Mouse (Mus musculus) frontal cortex, postnatal 10 days (tissue): ENCODE data around the gene Basp1.
"Not testable (repeated sequence)": the region's sequence is repeated elsewhere in the genome, so short reads cannot be mapped to it uniquely, and the experiment has no call there.

Source experiments
- DNase-seq, 2 experiments: peaks; one replicate each; pipeline ENCODE4 v3.0.0; 2022; ENCODE audit warnings: low spot score in 2 of 2, mixed read lengths in 1 of 2

The Basp1 gene

DNA sequence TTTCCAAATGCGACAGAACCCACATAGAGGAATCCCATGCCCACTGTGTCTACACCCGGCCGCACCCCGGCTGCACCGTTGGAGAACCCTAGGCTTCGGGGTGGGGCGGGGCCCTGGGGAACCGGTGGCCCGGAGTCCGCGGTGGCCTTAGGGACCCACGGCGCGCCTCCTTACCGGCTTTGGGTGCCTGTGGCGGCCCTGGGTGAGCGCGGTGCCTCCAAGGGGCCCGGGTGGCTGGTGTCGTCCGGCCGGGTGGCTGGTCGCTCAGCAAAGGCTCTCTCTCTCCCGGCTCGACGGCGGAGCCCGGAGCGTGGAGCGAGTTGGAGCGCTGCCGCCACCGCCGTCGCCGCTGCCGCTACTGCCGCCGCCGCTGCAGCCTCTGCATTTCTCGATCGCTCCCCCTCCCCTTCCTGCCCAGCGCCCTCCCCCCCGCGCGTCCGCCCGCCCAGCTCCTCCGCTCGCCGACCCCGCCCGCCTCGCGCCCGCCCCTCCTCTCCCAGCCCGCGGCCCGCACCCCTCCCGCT is at the start of gene Basp1:
Basp1 (minus strand) TSS at position 387 of the 524 bp plus-strand sequence.
- DNase-seq = peak; percentile 49 to 79

DNA sequence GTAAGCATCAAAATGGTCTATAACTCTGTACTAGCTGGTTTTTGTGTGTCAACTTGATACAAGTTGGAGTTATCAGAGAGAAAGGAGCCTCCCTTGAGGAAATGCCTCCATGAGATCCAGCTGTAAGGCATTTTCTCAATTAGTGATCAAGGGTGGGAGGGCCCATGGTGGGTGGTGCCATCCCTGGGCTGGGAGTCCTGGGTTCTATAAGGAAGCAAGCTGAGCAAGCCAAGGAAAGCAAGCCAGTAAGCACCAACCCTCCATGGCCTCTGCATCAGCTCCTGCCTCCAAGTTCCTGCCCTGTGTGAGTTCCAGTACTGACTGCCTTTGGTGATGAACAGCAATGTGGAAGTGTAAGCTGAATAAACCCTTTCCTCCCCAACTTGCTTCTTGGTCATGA is 49.5 kb upstream of the Basp1 start:
- DNase-seq = not testable (repeated sequence)

DNA sequence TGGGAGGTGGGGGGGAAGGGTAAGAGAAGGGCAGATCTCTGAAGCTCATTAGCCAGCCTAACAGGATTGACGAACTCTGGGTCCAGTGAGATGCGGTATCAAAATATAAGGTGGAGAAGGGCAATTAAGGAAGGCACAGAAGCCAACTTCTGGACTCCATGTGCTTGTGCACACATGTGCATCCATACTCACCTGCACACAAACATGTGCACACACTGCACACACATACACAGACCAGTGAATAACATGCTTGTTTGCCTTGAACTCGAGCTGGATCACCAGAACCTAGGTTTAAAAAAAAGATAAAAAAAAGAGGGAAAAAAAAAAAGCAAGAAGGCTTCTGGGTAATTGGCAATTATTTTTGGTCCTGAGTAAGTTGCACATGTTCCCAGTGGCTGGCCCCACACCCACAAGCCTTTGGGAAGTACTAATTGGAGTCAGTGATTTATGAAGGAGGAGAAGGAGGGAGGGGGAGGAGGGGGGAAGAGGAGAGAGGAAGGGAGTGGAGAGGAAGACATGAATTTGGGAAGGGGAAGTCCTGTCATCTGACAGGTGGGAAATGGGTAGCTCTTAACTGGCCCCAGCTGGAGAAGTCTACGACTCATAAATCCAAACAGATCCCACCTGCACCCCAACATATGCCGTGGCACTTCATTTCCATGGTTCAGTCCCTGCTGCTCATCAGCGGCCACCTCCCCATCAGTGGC is 48.6 kb upstream of the Basp1 start:
- DNase-seq = no peak

DNA sequence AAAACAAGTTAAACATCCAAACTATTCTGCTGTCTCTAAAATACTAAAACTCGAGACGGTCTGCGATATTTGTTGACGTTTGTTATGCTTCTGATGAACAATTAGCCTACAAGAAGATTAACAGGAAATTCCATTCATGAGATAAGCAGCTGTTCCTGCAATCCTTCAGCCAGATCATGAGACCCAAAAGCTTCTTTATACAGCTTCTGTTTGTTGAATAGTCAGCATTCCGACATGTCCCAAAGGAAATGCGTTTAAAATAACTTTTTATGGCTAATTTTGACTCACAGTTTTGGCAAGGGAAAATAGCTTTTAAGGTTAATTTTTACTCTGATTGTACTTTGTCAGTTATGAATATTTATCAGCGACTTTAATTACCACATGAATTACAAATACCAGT is 46.3 kb upstream of the Basp1 start:
- no peak for DNase-seq

DNA sequence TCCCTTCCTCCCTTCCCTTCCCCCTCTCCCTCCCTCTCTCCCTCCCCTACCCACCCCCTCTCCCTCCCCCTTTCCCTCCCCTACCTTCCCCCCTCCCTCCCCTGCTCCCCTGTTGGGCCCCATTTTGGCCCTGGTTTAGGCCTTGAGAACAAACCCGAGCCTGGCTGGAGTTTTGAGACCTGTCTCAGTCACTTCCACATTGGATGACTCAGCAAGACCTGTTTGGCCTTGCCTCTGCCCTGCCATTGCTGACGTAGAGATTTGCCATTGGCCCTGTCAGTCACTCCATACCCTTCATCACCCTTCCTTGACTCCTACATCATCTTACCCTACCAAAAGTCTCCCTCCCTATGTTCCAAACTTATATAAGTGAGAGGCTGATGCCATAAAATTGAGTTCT is 43.9 kb upstream of the Basp1 start:
- no peak for DNase-seq

DNA sequence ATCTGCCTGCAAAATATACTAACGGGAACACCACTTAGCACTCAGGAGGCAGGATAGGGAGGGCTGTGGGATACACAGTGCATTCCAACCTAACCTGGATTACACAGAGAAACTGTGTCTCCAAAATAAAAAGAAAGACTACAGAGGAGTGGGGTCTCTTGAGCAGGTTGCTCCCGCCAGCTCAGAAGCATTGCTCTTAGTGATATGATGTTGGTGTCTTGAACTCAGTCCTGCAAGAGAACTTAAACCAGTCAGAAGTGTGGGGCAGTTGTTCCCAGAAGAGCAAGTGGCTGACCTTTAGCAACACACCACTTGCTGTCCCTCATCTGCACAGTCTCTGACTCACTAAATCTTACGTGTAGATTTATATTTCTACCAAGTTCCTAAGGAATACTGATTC is 40.0 kb upstream of the Basp1 start:
- no peak for DNase-seq

DNA sequence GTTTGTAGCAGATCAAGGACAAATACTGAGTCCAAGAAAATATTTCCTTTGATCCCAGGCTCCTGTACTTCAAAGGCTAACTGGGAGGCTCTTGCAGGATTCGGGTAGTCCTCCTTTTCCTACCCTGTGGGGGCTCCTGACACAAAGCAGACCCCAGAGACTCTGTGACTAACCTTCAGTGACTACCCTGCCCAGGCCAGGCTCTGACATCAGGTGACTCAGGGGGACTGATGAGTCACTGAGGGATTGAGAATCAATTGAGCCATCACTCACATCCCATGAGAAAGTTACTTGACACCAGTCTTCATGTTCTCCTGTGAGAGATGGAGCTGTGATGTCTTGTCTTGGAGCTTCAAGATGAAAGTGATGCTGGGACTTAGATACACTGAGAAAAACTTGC is 35.8 kb upstream of the Basp1 start:
- no peak for DNase-seq

DNA sequence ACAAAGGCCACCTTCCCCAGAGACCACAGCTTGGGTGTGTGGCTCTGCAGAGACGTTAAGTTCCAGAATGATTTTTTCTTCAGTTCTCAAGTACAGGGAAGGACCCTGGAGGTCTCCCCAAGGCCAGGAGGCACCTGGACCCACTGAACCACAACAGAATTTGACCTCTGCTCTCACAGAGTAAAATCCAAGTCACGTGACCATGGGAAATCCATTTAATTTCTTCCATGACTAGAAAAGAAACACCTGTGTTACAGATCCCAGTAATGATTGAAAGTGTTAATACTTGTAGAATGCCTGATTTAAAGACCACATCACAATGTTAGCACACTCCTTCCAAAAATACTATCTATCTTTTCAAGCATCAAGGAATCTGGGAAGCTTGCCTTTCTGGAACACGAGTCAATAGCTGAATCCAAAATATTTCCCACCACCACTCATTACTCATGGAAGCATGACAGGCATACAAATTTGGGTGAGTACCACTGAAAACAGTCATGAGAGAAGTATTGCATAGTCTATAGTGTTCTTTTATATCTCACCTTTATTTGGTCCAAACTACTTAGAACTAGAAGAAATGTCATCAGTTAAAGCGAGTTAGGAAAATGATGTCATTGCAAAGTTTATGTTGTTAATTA is 35.3 kb upstream of the Basp1 start:
- no peak for DNase-seq

DNA sequence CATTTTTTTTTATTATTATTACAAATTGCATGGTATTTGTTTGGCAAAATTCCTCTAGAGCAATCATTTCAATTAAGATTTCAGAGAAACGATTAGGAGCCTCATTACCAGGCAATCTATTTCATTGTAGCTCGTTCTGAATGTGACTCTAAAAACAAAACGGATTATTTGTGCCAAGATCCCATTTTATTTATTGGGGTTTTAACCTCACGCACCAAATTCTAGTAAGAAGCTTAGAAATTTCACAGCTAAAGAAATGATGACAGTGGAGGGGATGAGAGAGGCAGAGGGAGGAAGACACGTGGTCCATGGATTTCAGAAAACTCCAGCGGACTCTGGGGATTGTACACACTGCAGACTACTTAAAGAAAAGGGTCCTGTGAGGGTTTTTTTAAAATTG is 33.6 kb upstream of the Basp1 start:
- DNase-seq = no peak

DNA sequence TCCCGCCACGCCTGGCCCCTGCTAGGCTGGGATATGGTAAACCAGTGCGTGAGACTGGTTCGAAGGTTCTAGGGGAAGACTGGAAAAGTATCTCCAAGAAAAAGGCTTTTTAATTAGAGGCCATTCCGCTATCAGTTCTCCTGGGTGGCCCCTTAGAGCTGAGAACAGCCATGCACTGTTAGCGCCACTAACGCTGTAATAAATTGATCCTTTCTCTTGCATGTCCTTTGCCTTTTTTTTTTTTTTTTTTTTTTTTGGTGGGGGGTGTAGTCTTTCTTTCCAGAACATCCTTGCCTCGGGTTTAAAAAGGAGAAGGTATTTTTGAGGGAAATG is 32.6 kb upstream of the Basp1 start:
- no peak for DNase-seq

DNA sequence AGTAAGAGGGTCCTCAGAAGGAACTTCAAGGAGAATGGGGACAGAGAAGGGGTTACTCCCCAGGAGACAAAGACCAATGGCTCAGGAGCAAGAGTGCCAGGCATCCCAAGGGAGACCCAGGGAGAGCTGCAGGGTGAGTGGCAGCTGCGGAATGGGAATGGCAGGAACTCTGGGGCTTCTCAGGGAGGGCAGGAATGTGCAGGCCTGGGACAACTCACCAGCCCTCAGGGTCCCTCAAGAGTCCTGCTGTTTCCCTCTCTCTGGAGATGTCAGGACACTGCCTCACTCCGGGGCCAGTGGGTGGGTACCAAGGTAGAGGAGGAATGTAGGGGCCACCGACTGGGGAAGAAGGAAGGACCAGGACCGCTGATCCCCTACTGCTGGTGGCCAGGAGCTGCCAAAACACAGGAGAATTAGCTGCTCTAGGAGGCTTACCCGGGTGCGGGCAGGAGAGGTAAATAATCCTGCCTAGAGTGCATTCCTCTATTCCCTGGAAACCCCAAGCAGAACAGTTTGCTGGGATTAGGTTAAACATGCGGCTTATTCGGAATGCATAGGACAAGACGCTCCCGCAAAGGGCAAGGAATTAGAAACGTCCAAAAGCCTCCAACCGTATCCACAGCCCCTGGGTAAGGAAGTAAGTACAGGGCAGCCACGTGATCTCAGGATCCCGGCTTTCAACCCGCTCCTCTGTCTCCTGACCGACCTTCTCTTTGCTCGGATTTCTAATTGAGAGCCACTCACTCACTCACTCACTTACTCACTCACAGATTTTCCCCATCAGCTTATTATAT is 32.0 kb upstream of the Basp1 start:
- DNase-seq = no peak

DNA sequence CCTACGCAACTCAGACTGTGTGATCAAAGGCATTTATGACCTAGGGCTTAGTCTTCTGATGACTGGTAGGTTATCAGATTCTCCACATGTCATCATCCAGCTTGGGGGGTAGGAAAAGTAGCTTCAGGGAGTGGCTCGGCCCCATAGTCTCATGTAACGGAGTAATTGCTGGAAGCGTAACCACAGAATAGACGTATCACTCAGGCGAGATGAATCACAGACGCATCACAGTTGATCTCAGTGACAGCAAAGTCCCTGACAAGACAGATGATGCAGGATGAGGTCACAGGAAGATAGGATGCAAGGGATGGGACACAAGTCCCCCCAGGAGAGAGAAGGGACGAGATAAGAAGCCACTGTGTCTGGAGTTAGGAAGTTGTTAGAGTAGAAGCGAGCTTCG is 30.6 kb upstream of the Basp1 start:
- DNase-seq = no peak

DNA sequence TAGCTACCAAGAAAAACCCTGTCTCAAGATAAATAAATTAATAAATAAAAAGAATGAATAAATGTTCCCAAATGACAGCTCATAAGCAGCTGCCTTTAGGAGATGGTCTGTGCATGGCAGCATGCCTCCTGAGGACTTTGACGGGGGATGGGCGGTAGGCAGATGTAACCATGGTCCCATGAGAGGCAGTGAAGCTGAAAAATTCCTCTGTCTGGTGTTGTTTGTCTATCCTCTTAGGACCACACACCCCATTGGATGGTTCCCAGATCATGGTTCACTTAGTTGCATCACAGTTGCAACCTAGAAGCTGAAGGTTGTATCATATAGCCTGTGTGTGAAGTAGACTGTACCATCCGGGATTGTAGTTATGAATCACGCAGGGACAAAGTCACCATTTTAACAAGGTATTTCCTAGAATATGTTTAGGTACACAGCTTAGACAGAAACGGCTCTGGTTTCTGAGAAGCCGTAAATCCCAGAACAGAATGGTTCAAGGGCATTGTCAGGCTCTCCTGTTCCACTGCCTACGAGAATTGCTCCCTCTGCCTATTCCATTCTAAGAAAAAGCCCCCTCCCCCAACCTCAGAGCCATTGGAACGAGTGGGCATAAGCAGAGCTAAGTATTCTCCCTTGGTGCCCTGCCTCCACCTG is 29.7 kb upstream of the Basp1 start:
- no peak for DNase-seq

DNA sequence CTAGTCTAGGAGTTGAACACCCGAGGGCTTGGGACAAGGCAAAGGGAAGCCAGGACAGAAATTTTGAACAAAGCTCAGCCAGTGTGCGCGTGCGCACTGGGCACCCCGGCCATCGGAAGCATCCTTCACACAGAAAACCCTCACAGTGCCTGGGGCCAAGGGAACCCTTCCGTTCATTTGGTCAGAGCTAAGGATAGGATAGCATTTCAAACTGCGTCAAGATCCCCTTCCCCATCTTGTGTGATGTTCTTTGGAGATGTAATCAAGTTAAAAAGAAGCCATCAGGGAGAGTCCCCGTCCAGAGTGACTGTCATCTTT is 28.3 kb upstream of the Basp1 start:
- DNase-seq = no peak

DNA sequence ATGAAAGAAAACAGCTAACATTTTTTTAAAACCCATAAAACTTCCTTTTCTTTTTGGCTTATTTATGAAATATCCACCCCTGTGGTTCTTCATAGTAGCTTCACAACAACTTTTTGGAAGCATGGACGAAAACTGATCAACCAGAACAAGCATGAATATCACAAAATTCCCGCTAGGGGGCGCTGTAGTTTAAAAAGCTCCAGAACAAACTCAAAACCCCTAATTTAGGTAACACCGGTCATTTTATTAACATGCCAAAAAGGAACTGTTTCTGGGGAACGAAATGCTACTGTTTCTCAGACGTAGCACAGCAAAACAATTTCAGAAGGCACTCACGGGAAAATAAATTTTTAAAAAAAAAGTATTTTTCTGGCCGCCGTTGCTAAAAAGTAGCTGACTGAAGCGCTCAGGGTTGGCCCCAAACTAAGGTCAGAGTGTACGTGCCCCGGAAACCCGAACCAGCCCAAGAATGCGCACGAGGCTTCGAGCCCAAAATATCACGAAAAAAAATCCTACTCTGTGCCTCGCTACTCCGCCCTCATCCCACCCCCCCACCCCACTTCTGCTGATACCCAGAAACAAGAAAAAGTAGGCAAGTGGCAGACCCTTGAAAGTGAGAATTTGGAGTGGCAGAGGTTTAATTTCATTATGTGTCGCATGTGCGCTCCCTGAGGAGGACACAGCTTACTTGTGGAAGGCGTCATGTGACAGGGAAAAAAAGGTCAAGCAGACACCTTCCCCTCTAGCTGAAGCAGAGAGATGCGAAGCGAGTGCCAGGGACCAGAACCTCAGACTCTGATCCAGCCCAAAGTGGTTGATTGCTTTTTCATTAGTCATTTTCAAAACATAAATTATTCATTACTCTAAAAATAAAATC is 27.7 kb upstream of the Basp1 start:
- DNase-seq = peak in 1 of 2 experiments; percentile 54

DNA sequence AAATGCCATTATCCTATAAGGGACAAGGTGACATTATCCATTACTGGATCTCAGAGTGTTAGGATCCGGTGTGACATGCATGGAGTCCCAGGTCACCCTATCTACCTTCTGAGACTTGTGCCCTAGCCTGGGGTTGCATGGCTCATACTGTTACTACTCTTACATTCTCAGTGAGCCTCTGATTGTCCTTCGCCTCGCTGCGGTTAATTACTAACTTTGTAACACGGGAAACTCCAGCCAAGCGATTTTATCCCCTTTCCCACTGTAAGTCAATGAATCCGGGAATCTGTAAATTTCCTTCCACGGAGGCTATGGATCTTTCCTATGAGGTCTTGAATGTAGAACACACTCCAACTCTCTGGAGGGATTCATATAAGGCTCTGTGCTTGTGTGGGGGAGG is 26.8 kb upstream of the Basp1 start:
- DNase-seq = no peak

DNA sequence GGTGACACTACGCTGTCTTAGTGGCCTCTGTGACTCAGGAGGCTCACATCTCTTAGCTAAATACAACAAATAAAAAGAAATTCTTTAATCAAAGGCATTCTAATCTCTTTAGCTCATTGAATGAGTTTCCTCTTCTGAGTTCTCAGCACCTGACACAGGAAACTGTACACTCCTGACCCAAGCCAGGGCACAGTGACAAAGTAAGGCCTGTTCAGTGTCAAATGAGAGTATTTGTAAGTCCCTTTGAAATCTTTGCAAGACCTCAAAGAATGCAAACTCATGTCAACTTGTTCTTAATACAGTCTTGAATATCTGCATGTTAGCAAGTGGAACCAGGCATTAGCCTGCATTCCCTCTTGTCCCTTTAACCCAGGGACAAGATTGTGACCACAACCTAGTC is 18.8 kb upstream of the Basp1 start:
- DNase-seq = no peak

DNA sequence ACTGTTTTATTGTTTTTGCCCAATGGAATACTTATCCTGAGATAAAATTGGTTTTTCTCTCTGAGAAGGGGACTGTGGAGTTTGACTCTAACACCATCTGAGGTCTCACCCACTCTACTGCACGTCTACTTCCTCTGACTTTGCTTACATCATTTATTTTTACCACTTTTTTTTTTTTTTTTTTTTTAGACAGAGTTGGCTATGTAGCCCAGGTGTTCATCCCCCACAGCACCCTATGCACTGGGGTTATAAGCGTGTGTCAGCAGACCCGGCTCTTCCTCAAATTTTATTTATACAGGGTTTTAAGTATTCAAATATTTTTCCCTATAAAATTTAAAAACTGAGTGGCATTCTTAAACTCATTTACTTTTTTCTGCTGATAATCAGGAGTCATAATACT is 16.6 kb upstream of the Basp1 start:
- no peak for DNase-seq

DNA sequence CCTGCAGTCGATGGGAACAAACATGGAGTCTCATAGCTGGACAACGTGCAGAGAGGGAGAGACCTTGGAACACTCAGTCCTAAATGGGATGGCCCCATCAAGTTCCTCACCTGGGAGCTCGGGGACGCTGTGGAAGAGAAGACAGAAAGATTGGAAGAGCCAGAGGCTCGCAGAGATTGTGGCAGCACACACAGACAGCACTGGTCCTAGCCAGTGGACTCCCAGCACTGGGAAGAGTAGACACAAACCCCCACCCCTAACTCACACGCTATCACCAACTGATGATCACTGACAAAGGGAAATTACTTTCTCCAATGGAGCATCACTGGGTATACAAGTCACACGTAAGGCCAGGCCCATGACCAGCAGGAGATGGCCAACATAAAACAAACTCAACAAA is 15.4 kb upstream of the Basp1 start:
- no peak for DNase-seq

DNA sequence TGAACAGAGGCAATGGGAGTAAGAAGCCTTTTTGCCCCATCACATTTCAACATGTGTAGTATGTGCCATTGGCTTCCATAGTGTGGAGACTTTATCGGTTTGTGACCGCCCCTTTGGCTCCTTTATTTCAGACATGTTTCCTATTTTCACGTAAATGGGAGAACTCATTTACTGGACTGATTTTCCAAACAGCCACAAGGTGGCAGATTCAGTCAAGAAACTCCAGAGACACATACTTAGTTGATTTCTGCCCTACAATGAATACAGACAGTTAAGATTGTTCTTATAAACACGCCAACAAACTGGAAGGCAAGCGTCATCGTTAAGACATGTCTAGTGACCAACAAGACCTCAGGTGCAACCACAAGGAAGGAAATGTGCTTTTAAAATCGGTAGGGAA is 15.0 kb upstream of the Basp1 start:
- no peak for DNase-seq

DNA sequence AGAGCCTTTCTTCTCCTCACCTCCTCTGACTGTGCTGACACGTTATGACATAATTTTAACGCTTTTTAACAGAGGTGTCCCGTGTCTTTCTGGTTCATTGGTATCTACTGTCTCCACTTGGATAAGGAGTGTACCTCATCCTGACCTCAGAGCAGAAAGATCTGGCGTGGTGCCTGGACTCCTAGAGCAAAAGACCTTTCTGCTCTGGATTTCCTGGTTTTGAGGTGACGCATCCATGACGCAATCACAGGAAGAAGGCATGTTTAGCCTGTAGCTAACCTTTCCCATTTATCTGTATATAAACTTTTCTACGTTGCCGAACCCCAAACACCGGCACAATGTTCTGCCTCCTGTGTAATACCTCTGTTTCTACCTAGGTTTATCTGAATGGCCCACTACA is 6.7 kb upstream of the Basp1 start:
- DNase-seq = no peak

DNA sequence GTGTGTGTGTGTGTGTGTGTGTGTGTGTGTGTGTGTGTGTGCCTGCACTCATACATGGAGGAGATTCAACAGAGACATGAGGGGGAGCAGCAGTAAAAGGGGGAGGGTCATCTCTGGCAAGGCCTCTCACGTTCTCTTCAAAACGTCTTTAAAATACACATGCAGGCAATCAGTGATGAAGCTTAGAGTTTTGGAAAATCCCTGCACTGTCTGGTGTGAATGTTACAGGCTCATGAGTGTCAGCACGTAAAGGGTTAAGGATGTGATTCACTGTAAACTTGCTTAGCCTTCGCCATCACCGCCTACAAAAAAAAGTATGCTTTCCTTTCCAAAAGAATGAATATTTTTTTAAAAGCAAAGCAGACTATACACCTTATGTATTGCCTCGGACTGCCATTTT is 2.8 kb upstream of the Basp1 start:
- DNase-seq = no peak
